ENCODE assay signal across 16 mouse cellular contexts in genomic region chr1:182325919-182326318, GRCm38 (mm10).
"Had no signal": no experiment of that assay in that cellular context is flagged by ENCODE, and none has a peak within 500 bp of the region (broad histone marks: within the 10 kb centered on the region; RNA-seq: fewer than 3 reads in every experiment).

No protein-coding gene starts in this region.

- H3K27ac ChIP-seq: kidney, embryonic 15.5 days; layer of hippocampus, adult 2 months; liver, embryonic 13.5 days; neural tube, embryonic 12.5 days; neural tube, embryonic 15.5 days; stomach, embryonic 15.5 days had no signal

- H3K9me3 ChIP-seq: kidney, embryonic 15.5 days; liver, embryonic 13.5 days; neural tube, embryonic 12.5 days; neural tube, embryonic 15.5 days; stomach, embryonic 15.5 days had no signal

- H3K4me1 ChIP-seq: kidney, embryonic 15.5 days; liver, embryonic 13.5 days; neural tube, embryonic 12.5 days; stomach, embryonic 15.5 days had no signal

- H3K4me3 ChIP-seq: kidney, embryonic 15.5 days; layer of hippocampus, adult 2 months; liver, embryonic 13.5 days; neural tube, embryonic 12.5 days; neural tube, embryonic 15.5 days; stomach, embryonic 15.5 days had no signal

- DNase-seq: kidney, adult 8-10 months; kidney, postnatal 25 days; layer of hippocampus, adult 9-11 months; liver, embryonic 13.5 days; lung, adult 2 months; lung, postnatal 14 days; lung, postnatal 4 days; midbrain, embryonic 14.5 days; right cerebral cortex, postnatal 25 days; spleen, adult 18-20 months; thymus, postnatal 25 days had no signal

- H3K27me3 ChIP-seq: kidney, embryonic 15.5 days; liver, embryonic 13.5 days; neural tube, embryonic 12.5 days; neural tube, embryonic 15.5 days; stomach, embryonic 15.5 days had no signal
